Mouse (Mus musculus) lung, postnatal 36 days (tissue): ENCODE measurements at regions not wholly inside any gene's neighbourhood (a gene's known extent, or its start where the extent isn't known, plus 50 kb on each side); places are given as distances from the start of the nearest gene placed in this dataset.

Experiments used
- DNase-seq: peaks from one replicate; pipeline ENCODE4 v3.0.0; 2022; ENCODE audit warnings: mixed read lengths

DNA sequence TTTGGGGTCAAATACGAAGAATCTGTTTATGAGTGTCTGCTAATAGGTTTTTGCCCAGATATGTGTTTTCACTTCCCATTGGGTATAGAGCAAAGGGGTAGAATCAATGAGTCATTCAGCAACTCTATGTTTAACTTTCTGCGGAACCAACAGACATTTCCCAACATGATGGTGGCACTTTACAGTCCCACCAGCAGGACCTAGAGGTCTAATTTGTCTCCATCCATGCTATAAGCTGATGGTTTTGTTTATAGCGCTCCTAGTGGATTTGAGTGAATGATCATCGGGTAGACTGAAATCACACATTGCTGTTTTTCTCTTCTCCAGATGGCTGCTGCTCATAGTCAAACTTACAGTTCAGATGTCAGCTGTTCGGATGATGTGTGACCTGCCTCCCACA, 99.7 kb upstream of the Arid5b start:
- DNase-seq, result no peak

GRCm38 (mm10) chr10:68377479-68377878, 98.9 kb upstream of the Arid5b start:
- no peak for DNase-seq

DNA sequence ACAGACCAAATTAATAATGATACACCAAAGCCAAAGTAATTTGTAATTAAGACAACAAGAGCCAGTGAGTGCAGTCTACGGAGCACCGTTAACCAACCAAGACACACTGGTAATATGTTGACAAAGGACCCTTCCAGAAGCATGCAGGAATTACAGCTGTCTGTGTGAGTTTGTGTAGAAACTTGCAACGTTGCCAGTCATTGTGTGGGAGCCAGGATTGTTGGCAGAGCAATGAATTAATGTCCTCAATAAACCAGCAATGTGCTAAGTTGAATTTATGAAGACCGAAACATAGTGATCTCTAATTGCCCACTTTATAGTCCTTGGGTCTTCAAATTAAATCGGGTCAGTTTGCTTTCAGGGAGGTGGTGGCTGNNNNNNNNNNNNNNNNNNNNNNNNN, 95.3 kb upstream of the Arid5b start:
- DNase-seq, result no peak

- DNase-seq, result peak; percentile 48
These were observed 93.2 kb upstream of the Arid5b start for GRCm38 (mm10) chr10:68371785-68372184.

DNA sequence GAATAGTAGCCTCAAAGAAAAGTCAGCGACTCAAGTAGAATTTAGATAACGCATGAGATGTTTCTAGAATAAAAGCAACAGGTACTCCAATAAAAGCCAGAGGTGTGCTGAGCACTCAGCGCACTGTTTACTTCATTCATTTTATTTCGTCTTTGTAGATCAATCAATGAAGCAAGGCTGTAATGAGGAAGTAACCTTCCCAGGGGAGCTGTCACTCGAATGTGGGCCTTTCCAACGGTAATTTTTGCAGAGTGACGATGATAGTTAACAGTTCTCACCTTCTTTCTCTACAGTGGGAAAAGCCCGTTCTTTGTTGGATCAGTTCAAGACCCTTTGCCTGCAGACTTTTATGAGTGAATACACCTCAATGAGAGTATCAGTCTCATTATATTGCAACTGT, 92.4 kb upstream of the Arid5b start:
- no peak for DNase-seq

- no peak for DNase-seq
These were observed 88.3 kb upstream of the Arid5b start for GRCm38 (mm10) chr10:68366796-68367195.

- DNase-seq, result peak; percentile 42
These were observed 82.4 kb upstream of the Arid5b start for GRCm38 (mm10) chr10:68360765-68361483.

DNA sequence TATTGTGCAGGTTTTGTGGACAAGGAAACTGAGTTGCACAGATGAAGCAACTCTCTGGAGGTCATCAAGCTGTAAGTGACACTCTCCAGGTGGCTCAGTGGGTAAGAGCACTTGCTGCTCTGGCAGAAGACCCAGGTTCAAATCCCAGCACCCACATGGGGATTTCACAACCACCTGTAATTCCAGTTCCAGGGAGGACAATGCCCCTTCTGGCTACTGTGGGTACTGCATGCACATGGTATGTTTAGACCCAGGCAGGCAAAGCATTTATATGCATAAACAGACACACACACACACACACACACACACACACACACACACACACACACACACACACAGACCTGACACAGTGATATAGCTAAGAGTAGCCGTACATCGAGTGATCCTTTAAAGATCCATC, 80.6 kb upstream of the Arid5b start:
- DNase-seq, result no peak

GRCm38 (mm10) chr10:68356973-68357372, 78.4 kb upstream of the Arid5b start:
- DNase-seq, result peak; percentile 62

DNA sequence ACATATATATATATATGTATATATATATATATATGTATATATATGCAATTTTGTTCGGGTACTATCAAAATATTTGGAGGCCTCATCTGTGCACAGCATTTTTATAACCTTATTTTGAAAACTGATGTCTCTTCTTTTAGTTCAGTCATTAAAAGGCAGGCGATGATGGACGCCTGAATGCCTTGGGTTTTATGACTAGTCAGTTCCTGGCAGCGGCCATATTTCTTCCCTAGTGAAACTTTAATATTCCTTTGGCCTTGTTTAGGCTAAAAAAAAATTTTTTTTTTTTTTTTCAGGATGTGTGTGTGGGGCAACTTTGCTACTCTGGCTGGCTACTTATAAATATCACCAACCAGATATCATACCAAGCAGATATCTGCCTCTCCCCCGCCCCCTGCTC, 78.0 kb upstream of the Arid5b start:
- no peak for DNase-seq

- no peak for DNase-seq
These were observed 77.5 kb upstream of the Arid5b start for GRCm38 (mm10) chr10:68356093-68356485.

DNA sequence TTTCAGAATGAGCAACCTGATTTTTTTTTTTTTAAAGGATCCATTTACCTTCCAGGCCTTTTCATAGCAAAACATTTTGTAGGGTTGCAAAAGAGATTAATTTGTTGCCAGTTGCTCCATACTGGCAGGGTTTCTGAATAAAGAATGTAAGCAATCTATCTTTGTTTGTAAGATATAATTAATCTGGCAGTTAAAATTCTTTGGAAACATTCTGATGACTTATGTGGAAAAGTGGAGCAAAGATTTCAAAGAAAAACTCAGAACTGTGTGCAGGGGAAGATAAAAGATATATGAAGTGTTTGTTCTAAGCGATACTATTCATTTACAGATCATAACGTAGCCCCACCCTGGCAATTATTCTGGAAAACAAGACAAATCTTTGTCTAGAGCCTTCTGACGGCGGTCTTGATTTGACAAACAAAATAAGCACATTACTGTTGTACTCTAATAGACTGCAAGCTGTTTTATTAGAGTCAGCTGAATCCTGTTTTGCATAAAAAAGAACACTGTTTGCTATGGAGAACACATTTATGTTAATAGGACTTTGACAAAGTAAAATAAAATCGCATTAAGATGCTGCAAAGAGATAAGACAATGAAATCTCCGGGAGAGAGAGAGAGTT, 77.0 kb upstream of the Arid5b start:
- DNase-seq, result peak; percentile 12

DNA sequence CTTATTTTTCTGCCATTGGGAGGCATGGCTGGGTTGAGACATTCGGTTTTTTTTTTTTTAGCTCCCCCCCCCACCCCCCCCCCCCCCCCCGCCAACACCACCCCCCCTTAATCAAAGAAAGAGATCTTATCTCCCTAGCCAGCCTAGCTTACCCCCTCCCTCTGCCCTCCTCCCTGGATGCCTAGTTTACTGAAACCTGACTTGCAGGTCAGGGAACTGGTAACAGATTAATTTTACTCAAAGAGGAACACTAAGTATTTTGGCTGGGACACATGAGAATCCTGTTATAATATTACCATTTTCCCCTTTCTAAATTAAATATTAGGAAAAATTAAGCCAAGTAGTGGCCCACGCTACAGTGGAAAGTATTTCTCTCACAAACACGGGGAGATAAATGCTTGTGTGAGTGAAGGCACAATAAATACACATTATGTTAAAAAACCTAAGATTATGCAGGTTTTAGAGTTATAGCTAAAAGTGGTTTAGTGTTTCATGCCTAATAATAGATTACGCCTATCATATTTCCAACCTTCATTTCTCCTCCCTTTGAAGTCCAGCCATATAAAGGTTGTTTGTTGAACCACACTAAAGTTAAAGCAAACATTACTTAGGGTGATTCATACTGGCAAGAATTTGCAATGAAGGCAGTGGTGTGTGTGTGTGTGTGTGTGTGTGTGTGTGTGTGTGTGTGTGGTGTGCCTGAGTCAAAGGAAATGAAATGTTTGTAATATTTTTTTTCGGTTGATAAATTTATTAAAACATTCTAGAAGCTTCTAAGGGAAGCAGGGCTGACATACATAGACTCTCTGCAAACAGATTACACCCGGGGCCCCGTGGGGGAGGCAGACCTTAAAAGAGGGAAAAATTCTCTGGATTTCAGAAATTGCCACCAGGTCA, 76.0 kb upstream of the Arid5b start:
- DNase-seq, result peak; percentile 84

- peak; percentile 29 for DNase-seq
These were observed 75.2 kb upstream of the Arid5b start for GRCm38 (mm10) chr10:68353692-68354232.

GRCm38 (mm10) chr10:68351841-68352555, 73.5 kb upstream of the Arid5b start:
- no peak for DNase-seq

GRCm38 (mm10) chr10:68351441-68351840, 72.9 kb upstream of the Arid5b start:
- DNase-seq, result no peak

- no peak for DNase-seq
These were observed 72.3 kb upstream of the Arid5b start for GRCm38 (mm10) chr10:68350798-68351197.

GRCm38 (mm10) chr10:68347806-68348205, 69.3 kb upstream of the Arid5b start:
- no peak for DNase-seq

DNA sequence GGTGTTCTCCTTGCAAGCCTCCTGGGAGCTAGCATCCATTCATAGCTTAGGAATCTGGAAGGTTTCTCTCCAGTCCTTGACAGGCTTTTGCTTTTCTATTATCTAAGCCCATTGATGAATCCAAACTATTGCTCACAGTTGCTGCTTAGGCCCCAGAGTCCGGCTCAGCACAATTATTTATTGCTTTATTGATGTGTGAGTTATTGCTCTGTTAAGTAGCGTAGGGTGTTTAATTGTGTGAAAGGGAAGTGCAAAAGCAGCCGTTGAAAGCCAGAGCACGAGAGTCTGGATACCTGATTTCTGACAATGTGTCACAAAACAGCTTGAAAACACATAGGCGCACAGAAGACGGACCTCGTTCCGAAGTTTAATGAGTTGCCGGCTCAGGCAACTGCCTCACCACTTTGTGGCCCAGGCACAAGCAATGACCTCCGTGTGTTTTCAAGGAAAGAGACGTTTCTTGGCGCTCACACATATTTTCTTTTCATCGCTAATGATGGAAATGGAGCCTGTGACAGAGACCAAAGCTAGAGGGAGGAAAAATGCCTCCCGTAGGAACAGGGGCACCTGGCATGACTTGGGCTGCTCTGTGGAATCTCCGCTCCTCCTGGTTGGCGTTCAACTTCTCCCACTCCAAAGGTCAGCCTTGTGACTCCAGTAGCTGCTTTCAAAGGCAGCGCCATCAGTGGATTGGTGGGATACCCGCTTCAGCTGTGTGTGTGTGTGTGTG, 66.6 kb upstream of the Arid5b start:
- no peak for DNase-seq

- no peak for DNase-seq
These were observed 65.7 kb upstream of the Arid5b start for GRCm38 (mm10) chr10:68344211-68344610.

- no peak for DNase-seq
These were observed 55.5 kb upstream of the Arid5b start for GRCm38 (mm10) chr10:68334054-68334453.
